Mouse (Mus musculus) embryo, embryonic 11.5 days (tissue): Measurements from ENCODE around the gene Gm42715.
"Not testable (repeated sequence)": the region's sequence is repeated elsewhere in the genome, so short reads cannot be mapped to it uniquely, and the experiment has no call there.

ENCODE experiments used
- DNase-seq: peaks from one replicate; pipeline ENCODE4 v3.0.0-alpha.2; 2012; ENCODE audit warnings: low read depth, low spot score

The Gm42715 gene

DNA sequence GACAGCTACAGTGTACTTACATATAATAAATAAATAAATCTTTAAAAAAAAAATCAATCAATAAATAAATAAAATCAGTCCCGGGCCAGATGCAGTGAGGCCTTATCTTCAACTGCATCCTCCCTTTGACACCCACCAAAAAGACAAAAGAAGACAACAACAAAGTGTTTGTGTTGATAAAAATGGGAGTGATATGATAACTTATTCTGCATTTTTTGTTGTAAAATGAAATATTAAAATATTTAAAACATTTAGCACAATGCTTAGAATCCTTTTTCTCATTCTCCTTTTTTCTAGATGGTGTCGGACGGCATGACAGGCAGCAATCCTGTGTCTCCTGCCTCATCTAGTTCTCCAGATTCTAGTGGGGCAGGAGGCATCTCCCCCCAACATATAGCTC, at the start of gene Gm42715:
Gene Gm42715 (plus strand): TSS at position 301 of the 400 bp plus-strand sequence.
- no peak for DNase-seq

DNA sequence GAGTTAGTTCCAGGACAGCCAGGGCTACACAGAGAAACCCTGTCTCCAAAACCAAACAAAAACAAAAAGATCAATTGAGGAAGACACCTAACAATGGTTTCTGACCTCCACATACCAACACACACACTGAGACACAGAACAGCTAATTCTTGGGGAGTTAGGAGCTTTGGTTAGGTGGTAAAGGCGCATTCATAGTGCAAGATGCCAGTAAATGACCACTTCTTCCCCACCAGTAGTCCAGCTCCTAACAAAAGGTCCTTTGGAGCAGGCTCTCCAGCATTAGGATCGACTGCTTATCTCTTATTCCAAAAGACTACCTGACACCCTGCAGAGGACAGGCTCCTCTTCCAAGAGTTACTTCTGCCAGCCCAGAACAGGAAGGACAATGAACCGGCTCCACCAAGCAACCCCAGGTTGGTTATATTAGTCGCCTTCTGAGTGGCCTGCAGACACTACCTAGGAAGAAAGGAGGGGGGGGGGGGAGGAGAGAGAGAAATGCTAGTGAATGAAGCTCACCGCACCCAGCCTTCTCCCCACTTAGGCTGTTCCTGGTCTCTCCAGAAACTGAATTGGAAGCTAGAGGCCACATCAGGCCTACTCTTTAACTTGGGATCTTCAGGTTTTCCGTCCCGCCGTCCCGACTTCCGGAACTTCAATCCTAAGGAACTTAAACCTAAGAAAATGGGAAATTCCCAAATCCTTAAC, 49.2 kb upstream of the Gm42715 start:
- no peak for DNase-seq

- peak; percentile 92 for DNase-seq
Observed at GRCm38 (mm10) chr7:127470743-127471645, 48.4 kb upstream of the Gm42715 start.

GRCm38 (mm10) chr7:127471646-127472010, 47.8 kb upstream of the Gm42715 start:
- no peak for DNase-seq

- DNase-seq = no peak
Observed at GRCm38 (mm10) chr7:127472060-127472459, 47.3 kb upstream of the Gm42715 start.

DNA sequence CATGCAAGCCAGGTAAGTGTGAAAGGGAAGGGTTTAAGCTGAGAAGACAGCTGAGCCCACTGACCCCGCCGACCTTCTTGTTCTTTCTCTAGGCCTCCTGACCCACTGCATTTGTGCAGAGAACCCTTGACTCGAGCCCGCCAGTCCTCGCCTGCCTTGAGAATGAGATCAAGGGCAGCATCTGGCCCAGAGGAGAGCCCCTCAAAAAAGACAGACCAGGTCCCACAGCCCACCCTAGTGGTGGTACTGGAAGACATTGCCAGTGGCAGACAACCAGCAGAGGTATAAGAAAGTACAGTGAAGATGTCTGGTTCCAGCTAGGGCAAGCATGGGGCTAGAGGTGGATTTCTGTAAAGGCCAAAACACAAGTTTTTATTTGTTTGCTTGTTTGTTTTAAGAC, 45.7 kb upstream of the Gm42715 start:
- no peak for DNase-seq

DNA sequence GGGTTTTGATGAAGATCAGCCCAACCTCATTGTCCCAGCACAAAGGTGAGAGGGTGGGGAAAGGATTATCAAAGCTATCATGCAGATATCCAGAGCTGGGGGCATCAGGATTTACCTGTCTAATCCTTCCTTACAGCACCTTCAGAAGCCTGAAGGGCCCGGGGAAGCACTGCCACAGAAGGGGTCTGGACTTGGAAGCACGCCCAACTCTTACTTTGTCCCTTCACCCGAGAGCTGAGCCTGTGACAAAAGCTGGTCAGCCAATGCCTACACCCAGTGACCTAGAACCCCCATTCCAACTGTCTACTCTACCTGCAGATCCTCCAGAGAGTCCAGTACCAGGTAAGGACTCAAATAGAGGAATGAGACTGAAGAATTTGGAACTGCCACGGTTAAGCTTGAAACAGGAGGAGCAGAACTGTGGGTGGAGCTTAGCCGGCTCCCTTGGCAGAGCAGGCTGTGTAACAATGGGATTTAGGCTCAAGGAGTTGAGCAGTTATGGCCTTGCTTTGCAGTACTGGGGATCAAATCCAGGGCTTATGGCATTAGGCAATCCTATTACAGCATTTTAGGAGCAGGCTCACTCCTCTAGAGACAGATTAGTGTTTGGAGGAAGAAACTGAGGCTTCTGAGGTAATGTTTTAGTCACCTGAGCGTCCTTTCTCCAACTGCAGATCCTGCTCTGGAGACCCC, 44.9 kb upstream of the Gm42715 start:
- no peak for DNase-seq

- DNase-seq = no peak
Observed at GRCm38 (mm10) chr7:127475186-127475740, 44.1 kb upstream of the Gm42715 start.

- DNase-seq = no peak
Observed at GRCm38 (mm10) chr7:127476336-127476735, 43.0 kb upstream of the Gm42715 start.

DNA sequence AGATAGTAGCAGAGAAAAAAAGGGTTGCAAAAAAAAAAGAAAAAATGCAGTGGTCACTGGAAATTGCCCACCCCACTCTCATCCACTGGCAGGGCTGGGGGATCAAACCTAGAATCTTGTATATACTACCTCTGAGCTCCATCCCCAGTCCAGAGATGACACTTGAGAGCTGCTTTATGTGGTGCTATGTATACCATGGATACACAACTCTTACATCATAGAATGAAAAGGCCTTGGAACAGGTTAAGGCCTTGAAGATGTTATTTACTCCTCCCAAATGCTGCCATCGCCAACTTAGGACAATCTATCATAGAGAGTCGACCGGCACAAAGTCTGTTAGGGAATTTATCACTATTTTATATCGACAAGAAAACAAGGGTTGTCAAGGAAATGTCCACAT, 42.5 kb upstream of the Gm42715 start:
- DNase-seq = no peak

- peak; percentile 100 for DNase-seq
Observed at GRCm38 (mm10) chr7:127477687-127478634, 41.4 kb upstream of the Gm42715 start.

GRCm38 (mm10) chr7:127478635-127479317, 40.6 kb upstream of the Gm42715 start, which contains the start of gene Fbrs:
Fbrs (plus strand) TSS chr7:127479199.
- peak; percentile 89 for DNase-seq

GRCm38 (mm10) chr7:127479318-127480225, 39.8 kb upstream of the Gm42715 start:
- no peak for DNase-seq

DNA sequence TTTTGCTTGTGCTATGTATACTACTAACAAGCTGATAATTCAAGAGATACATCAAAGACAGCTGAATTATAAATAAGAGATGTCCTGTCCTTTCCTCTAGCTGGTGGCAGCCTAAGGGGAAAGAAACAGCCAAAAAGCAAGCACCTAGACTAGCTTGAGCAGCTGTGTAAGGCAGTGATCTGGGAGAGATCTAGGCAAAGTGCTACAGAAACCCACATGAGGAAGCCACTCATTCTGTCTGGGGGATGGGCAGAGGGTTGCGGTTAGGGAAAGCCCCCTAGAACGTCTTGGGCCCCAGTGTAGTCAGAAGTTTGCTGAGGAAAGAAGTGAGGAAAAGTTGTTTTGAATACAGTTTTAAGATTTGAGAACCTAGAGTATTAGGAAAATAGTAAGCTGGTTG, 39.1 kb upstream of the Gm42715 start:
- no peak for DNase-seq

DNA sequence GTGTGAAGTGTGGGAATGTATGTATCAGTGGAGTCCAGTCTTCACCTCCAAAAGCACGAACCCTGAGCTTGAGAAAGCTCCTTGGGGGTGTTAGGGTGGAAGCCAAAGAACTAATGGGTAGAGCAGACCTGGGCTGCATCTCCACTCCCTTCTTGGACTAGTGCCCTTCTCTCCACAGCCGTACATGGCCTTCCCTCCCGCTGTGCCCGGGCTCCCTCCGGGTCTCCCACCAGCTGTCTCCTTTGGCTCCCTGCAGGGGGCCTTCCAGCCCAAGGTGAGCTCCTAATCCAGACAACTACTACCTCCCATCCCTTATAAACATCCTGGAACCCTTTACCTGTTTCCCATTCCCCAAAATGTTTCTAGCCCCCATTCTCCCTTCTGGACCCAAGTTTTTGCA, 34.0 kb upstream of the Gm42715 start:
- DNase-seq = no peak

DNA sequence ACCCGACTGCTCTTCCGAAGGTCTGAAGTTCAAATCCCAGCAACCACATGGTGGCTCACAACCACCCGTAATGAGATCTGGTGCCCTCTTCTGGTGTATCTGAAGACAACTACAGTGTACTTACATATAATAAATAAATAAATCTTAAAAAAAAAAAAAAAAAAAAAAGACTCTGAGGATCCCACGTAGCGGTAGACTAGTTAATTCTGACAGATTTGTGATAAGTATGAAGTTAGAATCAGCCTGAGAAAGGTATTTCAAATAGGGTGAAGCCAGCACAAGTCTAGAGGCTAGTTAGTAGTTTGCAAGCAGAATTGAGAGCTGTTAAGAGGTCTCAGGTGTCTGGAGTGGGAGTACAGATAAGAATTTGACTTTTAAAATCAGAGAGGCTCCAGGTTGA, 31.0 kb upstream of the Gm42715 start:
- not testable (repeated sequence) for DNase-seq

DNA sequence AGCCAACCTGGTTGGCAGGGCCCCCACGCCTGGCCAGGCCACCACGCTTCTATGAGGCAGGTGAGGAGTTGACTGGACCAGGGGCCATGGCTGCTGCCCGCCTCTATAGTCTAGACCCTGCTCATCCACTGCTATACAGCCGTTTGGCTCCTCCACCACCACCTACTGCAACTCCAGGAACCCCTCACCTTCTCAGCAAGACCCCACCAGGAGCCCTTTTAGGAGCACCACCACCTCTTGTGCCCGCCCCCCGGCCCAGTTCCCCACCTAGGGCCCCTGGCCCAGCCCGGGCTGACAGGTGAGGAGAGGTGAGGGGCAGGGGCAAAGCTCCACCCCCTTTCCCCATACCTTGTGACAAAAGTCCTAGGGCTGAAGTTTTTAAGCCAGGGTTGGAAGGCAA, 29.4 kb upstream of the Gm42715 start:
- DNase-seq = no peak

- no peak for DNase-seq
Observed at GRCm38 (mm10) chr7:127491846-127492245, 27.5 kb upstream of the Gm42715 start.

DNA sequence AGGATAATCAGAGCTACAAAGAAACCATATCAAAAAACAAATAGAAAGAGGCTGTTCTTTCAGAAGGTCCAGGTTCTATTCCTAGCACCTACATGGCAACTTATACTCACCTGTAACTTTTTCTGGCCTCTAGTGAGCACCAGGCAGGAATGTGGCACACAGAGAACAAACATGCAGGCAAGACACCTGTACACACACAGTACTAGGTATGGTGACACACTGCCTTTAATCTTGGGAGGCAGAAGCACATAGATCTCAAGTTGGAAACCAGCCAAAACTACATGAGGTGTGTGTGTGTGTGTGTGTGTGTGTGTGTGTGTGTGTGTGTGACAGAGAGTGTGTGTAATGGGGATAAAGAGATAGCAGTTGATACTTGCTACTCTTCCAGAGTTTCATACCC, 24.7 kb upstream of the Gm42715 start:
- DNase-seq = no peak
